Mouse (Mus musculus): ENCODE measurements around the gene Bmp2. TPM values are rescaled to one million over a fixed set of nuclear protein-coding genes. Genes with fewer than 3 reads are reported as not detected.

Bmp2 gene
- polyA plus RNA-seq (2014; fragmentation: Nextera tagmentation; extraction: Ambion mirVana): 14.5 and 18.9 TPM in 2 replicates

DNA sequence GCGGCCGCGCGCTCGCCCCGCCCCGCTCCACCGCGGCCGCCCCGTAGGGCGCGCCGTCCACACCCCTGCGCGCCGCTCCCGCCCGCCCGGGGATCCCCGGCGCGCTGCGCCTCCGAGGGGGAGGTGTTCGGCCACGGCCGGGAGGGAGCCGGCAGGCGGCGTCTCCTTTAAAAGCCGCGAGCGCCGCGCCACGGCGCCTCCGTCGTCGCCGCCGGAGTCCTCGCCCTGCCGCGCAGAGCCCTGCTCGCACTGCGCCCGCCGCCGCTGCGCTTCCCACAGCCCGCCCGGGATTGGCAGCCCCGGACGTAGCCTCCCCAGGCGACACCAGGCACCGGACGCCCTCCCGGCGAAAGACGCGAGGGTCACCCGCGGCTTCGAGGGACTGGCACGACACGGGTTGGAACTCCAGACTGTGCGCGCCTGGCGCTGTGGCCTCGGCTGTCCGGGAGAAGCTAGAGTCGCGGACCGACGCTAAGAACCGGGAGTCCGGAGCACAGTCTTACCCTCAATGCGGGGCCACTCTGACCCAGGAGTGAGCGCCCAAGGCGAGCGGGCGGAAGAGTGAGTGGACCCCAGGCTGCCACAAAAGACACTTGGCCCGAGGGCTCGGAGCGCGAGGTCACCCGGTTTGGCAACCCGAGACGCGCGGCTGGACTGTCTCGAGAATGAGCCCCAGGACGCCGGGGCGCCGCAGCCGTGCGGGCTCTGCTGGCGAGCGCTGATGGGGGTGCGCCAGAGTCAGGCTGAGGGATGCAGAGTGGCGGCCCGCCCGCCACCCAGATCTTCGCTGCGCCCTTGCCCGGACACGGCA lies at the start of gene Bmp2:
Gene Bmp2, plus strand, starts transcription at position 129 of the 811 bp plus-strand sequence.
- Histone ChIP-seq H3K4me3 (ENCODE audit: low read depth, low read length) (peak within 1 kb of the TSS; percentile 68), H3K9ac (ENCODE audit: low read depth, low read length) (peak within 1 kb of the TSS; percentile 76), H3K36me3 (ENCODE audit: control insufficient read depth, insufficient read depth, low read length) (no peaks in the 10 kb centered on the region), H3K4me1 (ENCODE audit: control insufficient read depth, insufficient read depth, low read length) (no peaks in the 10 kb centered on the region; the same call in 1 of the 2 replicates), H3K4me2 (peak within 1 kb of the TSS; percentile 96), H3K9me3 (replicated peaks; ENCODE audit: control insufficient read depth, low read length) (no peaks in the 10 kb centered on the region), H3K27me3 (ENCODE audit: control insufficient read depth, insufficient read depth, low read length) (peaks cover 24% of the 10 kb centered on the region), H3K27ac (ENCODE audit: low read depth, low read length) (peak within 1 kb of the TSS; percentile 37)
- ATAC-seq (replicated peaks; ENCODE audit: insufficient number of reproducible peaks, low FRiP score, low TSS enrichment): peak; percentile 65
- WGBS (ENCODE audit: insufficient replicate concordance): under 1% methylated on average over 100 of the region's 110 CpGs

DNA sequence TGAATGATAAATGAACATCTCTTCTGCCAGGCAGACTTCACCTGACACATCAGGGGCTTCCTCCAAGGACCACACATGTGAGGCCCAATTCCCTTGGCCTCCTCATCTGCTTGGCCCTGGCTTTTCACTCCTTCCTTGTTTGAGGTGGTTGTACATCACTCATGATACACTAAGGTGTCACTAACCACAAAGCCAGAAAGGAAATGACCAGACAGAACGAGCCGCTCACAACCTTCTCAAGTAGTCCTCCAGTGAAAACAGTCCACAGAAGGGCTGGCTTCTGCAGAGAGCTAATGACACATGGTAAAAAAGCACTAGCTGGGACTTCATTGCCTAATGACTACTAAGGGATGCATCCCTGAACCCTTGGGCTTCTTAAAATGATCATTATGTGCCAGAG lies 46.3 kb upstream of the Bmp2 start:
- no peak overlapping the region for H3K4me2 ChIP-seq
- no peaks in the 10 kb centered on the region for H3K9me3 ChIP-seq (replicated peaks; ENCODE audit: control insufficient read depth, low read length)
- 0 out of 2 replicates have a peak, but pooled peaks cover 3% of the 10 kb centered on the region for H3K4me1 ChIP-seq (ENCODE audit: control insufficient read depth, insufficient read depth, low read length)
- no peaks in the 10 kb centered on the region for H3K36me3 ChIP-seq (ENCODE audit: control insufficient read depth, insufficient read depth, low read length)
- H3K27me3 ChIP-seq (ENCODE audit: control insufficient read depth, insufficient read depth, low read length): no peaks in the 10 kb centered on the region
- ATAC-seq (replicated peaks; ENCODE audit: insufficient number of reproducible peaks, low FRiP score, low TSS enrichment): no peak
- 79% methylated on average over 2 of the region's 2 CpGs for WGBS (ENCODE audit: insufficient replicate concordance)
- H3K27ac ChIP-seq (ENCODE audit: low read depth, low read length): no peak overlapping the region
- H3K4me3 ChIP-seq (ENCODE audit: low read depth, low read length): no peak overlapping the region
- H3K9ac ChIP-seq (ENCODE audit: low read depth, low read length): no peak overlapping the region

DNA sequence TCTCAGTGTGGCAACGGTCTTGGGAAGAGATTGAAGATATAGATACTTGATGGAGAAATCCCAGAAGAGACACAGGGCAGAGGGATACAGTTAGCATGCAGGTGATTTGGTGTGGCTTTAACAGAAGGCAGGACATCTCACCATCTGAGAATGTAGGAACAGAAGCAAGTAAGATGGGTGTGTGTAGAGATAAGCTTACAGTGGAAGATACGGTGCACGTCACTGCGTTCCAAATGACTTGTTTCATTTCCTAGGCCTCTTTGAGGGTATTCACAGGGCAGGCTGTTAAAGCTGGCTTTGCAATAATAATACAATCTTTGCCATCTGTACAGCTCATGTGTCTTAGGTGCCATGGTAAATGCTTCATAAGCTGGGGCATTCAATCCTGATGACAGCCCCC lies 44.9 kb upstream of the Bmp2 start:
- Histone ChIP-seq H3K4me1 (ENCODE audit: control insufficient read depth, insufficient read depth, low read length) (0 out of 2 replicates have a peak, but pooled peaks cover 3% of the 10 kb centered on the region), H3K4me3 (ENCODE audit: low read depth, low read length) (no peak overlapping the region), H3K9me3 (replicated peaks; ENCODE audit: control insufficient read depth, low read length) (no peaks in the 10 kb centered on the region), H3K9ac (ENCODE audit: low read depth, low read length) (no peak overlapping the region), H3K4me2 (no peak overlapping the region), H3K27ac (ENCODE audit: low read depth, low read length) (no peak overlapping the region), H3K27me3 (ENCODE audit: control insufficient read depth, insufficient read depth, low read length) (no peaks in the 10 kb centered on the region), H3K36me3 (ENCODE audit: control insufficient read depth, insufficient read depth, low read length) (no peaks in the 10 kb centered on the region)
- no peak for ATAC-seq (replicated peaks; ENCODE audit: insufficient number of reproducible peaks, low FRiP score, low TSS enrichment)
- 55% methylated on average over 4 of the region's 4 CpGs for WGBS (ENCODE audit: insufficient replicate concordance)

DNA sequence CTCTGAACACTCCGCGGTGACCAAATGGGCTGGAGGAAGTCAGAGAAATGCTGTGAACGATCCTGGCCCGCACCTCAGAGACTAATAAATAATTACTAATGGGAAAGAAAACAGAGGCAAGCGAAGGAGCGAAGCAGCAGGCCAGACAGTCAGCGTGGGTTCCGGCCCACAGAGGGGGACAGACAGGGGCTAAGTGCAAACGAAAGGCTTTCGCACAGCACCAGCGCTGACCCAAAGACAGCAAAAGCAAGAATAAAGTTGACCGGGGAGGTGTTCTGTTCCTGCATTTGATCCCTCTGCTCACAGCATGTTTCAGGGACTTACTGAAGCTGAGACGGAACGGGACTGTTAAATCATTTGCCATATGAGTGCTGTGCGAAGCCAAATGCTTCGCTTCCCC lies 42.8 kb upstream of the Bmp2 start:
- no peak overlapping the region for H3K27ac ChIP-seq (ENCODE audit: low read depth, low read length)
- H3K4me1 ChIP-seq (ENCODE audit: control insufficient read depth, insufficient read depth, low read length): 0 out of 2 replicates have a peak, but pooled peaks cover 3% of the 10 kb centered on the region
- H3K4me2 ChIP-seq: no peak overlapping the region
- no peaks in the 10 kb centered on the region for H3K9me3 ChIP-seq (replicated peaks; ENCODE audit: control insufficient read depth, low read length)
- no peak for ATAC-seq (replicated peaks; ENCODE audit: insufficient number of reproducible peaks, low FRiP score, low TSS enrichment)
- no peak overlapping the region for H3K9ac ChIP-seq (ENCODE audit: low read depth, low read length)
- H3K4me3 ChIP-seq (ENCODE audit: low read depth, low read length): no peak overlapping the region
- WGBS (ENCODE audit: insufficient replicate concordance): 88% methylated on average over 16 of the region's 16 CpGs
- H3K36me3 ChIP-seq (ENCODE audit: control insufficient read depth, insufficient read depth, low read length): no peaks in the 10 kb centered on the region
- H3K27me3 ChIP-seq (ENCODE audit: control insufficient read depth, insufficient read depth, low read length): no peaks in the 10 kb centered on the region

DNA sequence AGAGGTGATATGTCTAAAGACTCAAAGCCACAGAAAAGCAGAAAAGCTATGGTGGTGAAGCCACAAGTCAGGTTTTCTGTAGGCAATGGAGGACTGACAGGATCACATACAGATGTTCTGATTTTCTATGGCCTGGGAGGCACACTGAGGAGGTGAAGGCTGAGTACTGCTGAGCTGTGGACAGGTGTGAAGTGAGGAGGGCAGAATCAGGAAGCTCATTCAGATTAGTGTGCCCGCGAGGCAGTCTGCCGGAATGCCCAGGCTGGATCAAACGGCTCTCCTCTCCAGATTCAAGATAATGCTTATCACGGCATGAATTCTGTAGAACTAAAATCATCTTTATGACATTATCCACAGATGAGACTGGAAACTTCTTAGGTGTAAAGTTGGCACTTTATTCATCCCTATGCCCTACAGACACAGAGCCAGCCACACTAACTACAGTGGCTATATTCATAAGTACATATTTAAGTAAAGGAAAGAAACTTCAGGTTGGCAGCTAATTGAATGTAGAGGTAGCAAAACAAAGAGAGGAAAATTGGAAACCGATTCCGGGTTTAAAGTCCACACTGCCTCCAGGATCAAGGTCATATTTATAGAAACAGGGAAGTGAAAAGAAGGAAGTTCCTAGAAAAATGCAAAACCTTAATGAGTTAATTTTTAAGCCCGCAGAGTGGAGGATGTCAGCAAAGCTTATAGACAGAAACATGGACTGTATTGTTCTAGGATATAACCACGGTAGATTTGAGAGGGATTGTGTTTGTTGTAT lies 40.8 kb upstream of the Bmp2 start:
- no peak overlapping the region for H3K27ac ChIP-seq (ENCODE audit: low read depth, low read length)
- H3K36me3 ChIP-seq (ENCODE audit: control insufficient read depth, insufficient read depth, low read length): no peaks in the 10 kb centered on the region
- WGBS (ENCODE audit: insufficient replicate concordance): 50% methylated on average over 9 of the region's 9 CpGs
- no peak overlapping the region for H3K4me3 ChIP-seq (ENCODE audit: low read depth, low read length)
- no peak for ATAC-seq (replicated peaks; ENCODE audit: insufficient number of reproducible peaks, low FRiP score, low TSS enrichment)
- 0 out of 2 replicates have a peak, but pooled peaks cover 3% of the 10 kb centered on the region for H3K4me1 ChIP-seq (ENCODE audit: control insufficient read depth, insufficient read depth, low read length)
- H3K4me2 ChIP-seq: no peak overlapping the region
- H3K27me3 ChIP-seq (ENCODE audit: control insufficient read depth, insufficient read depth, low read length): no peaks in the 10 kb centered on the region
- H3K9ac ChIP-seq (ENCODE audit: low read depth, low read length): no peak overlapping the region
- no peaks in the 10 kb centered on the region for H3K9me3 ChIP-seq (replicated peaks; ENCODE audit: control insufficient read depth, low read length)

DNA sequence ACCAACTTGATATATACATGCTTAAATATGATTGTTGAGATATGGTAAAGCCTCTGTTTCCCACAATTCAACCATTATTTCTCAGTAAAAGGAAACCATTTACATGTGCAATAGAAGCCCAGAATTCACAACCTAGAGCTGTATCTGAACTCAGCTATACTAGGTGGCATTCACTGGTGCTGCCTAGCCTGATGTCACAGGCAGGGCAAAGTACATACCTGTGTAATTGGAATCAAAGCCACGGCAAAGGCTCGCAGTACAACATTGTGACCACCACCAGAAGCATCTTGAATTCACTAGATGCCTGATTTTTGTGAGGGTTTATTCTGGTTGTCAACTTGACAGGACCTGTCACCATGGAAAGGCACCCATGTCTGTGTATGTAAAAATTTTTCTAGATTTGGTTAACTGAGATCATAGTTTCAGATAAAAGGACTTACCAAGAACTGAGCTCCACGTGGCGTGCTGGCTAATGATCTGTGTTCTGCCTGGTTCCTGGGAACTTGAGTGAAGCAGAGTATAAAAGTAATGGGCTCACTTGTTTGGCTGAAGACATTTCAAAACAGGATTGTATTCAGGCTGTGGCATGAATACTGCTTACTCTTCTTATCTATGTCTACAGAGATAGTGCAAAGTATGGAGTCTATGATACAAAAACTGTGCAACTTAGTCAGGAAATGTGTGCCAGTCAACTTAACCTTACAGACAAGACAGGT lies 35.5 kb upstream of the Bmp2 start:
- Histone ChIP-seq H3K27ac (ENCODE audit: low read depth, low read length) (no peak overlapping the region), H3K4me1 (ENCODE audit: control insufficient read depth, insufficient read depth, low read length) (no peaks in the 10 kb centered on the region), H3K9me3 (replicated peaks; ENCODE audit: control insufficient read depth, low read length) (no peaks in the 10 kb centered on the region), H3K4me3 (ENCODE audit: low read depth, low read length) (no peak overlapping the region), H3K9ac (ENCODE audit: low read depth, low read length) (no peak overlapping the region), H3K27me3 (ENCODE audit: control insufficient read depth, insufficient read depth, low read length) (no peaks in the 10 kb centered on the region), H3K4me2 (no peak overlapping the region), H3K36me3 (ENCODE audit: control insufficient read depth, insufficient read depth, low read length) (no peaks in the 10 kb centered on the region)
- 89% methylated on average over 4 of the region's 4 CpGs for WGBS (ENCODE audit: insufficient replicate concordance)
- no peak for ATAC-seq (replicated peaks; ENCODE audit: insufficient number of reproducible peaks, low FRiP score, low TSS enrichment)

DNA sequence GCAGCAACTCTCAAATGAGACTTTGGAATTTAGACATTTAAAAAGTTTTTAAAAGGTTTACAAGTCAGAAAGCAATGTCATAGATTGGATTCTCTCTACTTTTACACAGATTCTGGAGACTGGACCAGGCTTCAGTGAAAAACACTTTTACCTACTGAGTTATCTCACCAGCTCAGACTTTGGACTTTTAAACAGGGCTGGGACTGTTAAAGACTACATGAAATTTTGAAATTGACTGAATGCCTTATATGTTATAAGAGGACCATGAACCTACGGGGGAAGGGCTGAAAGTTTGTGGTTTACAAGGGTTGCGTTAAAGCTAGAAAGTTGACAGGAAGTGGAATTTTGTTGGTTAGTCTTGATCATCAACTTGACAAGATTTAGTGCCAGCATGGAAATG lies 34.1 kb upstream of the Bmp2 start:
- no peak overlapping the region for H3K9ac ChIP-seq (ENCODE audit: low read depth, low read length)
- no peak overlapping the region for H3K4me2 ChIP-seq
- ATAC-seq (replicated peaks; ENCODE audit: insufficient number of reproducible peaks, low FRiP score, low TSS enrichment): no peak
- H3K27ac ChIP-seq (ENCODE audit: low read depth, low read length): no peak overlapping the region
- no peaks in the 10 kb centered on the region for H3K27me3 ChIP-seq (ENCODE audit: control insufficient read depth, insufficient read depth, low read length)
- no peak overlapping the region for H3K4me3 ChIP-seq (ENCODE audit: low read depth, low read length)
- no peaks in the 10 kb centered on the region for H3K36me3 ChIP-seq (ENCODE audit: control insufficient read depth, insufficient read depth, low read length)
- no peaks in the 10 kb centered on the region for H3K4me1 ChIP-seq (ENCODE audit: control insufficient read depth, insufficient read depth, low read length)
- WGBS (ENCODE audit: insufficient replicate concordance): 87% methylated on average over 2 of the region's 2 CpGs
- no peaks in the 10 kb centered on the region for H3K9me3 ChIP-seq (replicated peaks; ENCODE audit: control insufficient read depth, low read length)

DNA sequence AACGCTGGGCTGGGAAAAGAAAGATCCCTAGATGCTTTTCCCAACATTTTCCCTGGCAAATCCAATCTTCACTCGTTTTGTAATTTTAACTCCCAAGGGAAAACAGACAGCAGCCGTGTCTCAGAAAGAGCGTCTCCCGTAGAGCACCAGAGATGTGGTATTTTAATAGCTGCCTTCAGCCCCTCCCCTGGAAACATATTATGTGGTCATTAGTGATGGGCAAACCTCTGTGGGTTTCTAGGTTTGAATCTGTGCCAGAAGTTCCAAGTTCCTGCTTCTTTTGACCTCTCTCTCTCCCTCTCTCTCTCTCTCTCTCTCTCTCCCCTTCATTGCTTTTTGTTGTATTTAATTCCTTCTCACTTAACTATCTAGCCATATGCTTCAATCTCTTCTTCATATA lies 30.8 kb upstream of the Bmp2 start:
- 75% methylated on average over 5 of the region's 5 CpGs for WGBS (ENCODE audit: insufficient replicate concordance)
- Histone ChIP-seq H3K9ac (ENCODE audit: low read depth, low read length) (no peak overlapping the region), H3K4me3 (ENCODE audit: low read depth, low read length) (no peak overlapping the region), H3K4me1 (ENCODE audit: control insufficient read depth, insufficient read depth, low read length) (no peaks in the 10 kb centered on the region), H3K4me2 (no peak overlapping the region), H3K9me3 (replicated peaks; ENCODE audit: control insufficient read depth, low read length) (no peaks in the 10 kb centered on the region), H3K27ac (ENCODE audit: low read depth, low read length) (no peak overlapping the region), H3K27me3 (ENCODE audit: control insufficient read depth, insufficient read depth, low read length) (no peaks in the 10 kb centered on the region), H3K36me3 (ENCODE audit: control insufficient read depth, insufficient read depth, low read length) (no peaks in the 10 kb centered on the region)
- no peak for ATAC-seq (replicated peaks; ENCODE audit: insufficient number of reproducible peaks, low FRiP score, low TSS enrichment)

All from heart, embryonic 11.5 days (tissue).